Mouse (Mus musculus) neural tube, embryonic 13.5 days (tissue): ENCODE measurements around the gene Kalrn. TPM values are rescaled to one million over a fixed set of nuclear protein-coding genes. Genes with fewer than 3 reads are reported as not detected.

Experiments used
- ATAC-seq: fragments of 200-750 bp; cut with Nextera tagmentation; 2 replicates; pipeline ENCODE4 v1.8.0; 2017; ENCODE audit warnings: low read depth, mild to moderate bottlenecking, moderate TSS enrichment, moderate library complexity
- H3K27ac ChIP-seq: fragments of 300-500 bp; sonication (generic); replicated peaks from 2 replicates; pipeline ENCODE4 v1.5.1; 2015; ENCODE audit warnings: moderate library complexity, mild to moderate bottlenecking, inconsistent platforms
- H3K27me3 ChIP-seq: fragments of 300-500 bp; sonication (generic); 2 replicates; pipeline ENCODE4 v1.6.1; 2015; ENCODE audit warnings: mild to moderate bottlenecking, inconsistent platforms
- H3K36me3 ChIP-seq: fragments of 300-500 bp; sonication (generic); 2 replicates; pipeline ENCODE4 v1.6.1; 2015; ENCODE audit warnings: mild to moderate bottlenecking, inconsistent platforms
- H3K4me1 ChIP-seq: fragments of 300-500 bp; sonication (generic); replicated peaks from 2 replicates; pipeline ENCODE4 v1.6.1; 2015; ENCODE audit warnings: inconsistent platforms
- H3K4me2 ChIP-seq: fragments of 300-500 bp; sonication (generic); 2 replicates; pipeline ENCODE4 v1.6.1; 2015; ENCODE audit warnings: inconsistent platforms, mild to moderate bottlenecking, moderate library complexity
- H3K4me3 ChIP-seq: fragments of 300-500 bp; sonication (generic); 2 replicates; pipeline ENCODE4 v1.5.1; 2015; ENCODE audit warnings: mild to moderate bottlenecking, inconsistent platforms
- H3K9ac ChIP-seq: fragments of 300-500 bp; sonication (generic); 2 replicates; pipeline ENCODE4 v1.6.1; 2015; ENCODE audit warnings: moderate library complexity, mild to moderate bottlenecking, inconsistent platforms
- H3K9me3 ChIP-seq: fragments of 300-500 bp; sonication (generic); 2 replicates; pipeline ENCODE4 v1.6.1; 2016; ENCODE audit warnings: inconsistent platforms
- WGBS: fragments of 180-500 bp; shearing (Covaris S2); methylation state at CpG from one replicate; pipeline ENCODE4 v1.1.7; 2015; 5-methylcytosine and 5-hydroxymethylcytosine counted together
- polyA plus RNA-seq: library from polyadenylated mRNA; unstranded; fragments of >200 nt; fragmentation: Nextera tagmentation; extraction: Ambion mirVana; gene quantifications from 2 replicates; pipeline ENCODE4 v1.2.1, GENCODE M21; 2015

The Kalrn gene
- polyA plus RNA-seq, 1 experiment from 2014 or later: 23.9 TPM

- ATAC-seq: peak; percentile 88
- Histone ChIP-seq H3K27me3 (no peaks in the 10 kb centered on the region), H3K4me2 (no peak overlapping the region), H3K4me3 (no peak overlapping the region), H3K36me3 (no peaks in the 10 kb centered on the region), H3K27ac (peak overlapping the region; percentile 14), H3K9me3 (no peaks in the 10 kb centered on the region), H3K9ac (no peak overlapping the region), H3K4me1 (peaks cover 43% of the 10 kb centered on the region)
- WGBS: 27% methylated on average over 7 of the region's 7 CpGs
Measured at GRCm38 (mm10) chr16:34456314-34456713, 117.0 kb downstream of the Kalrn start.

- no peak for ATAC-seq
- H3K9ac ChIP-seq: no peak overlapping the region
- H3K4me1 ChIP-seq: peaks cover 56% of the 10 kb centered on the region
- H3K4me3 ChIP-seq: no peak overlapping the region
- no peak overlapping the region for H3K27ac ChIP-seq
- no peaks in the 10 kb centered on the region for H3K9me3 ChIP-seq
- H3K4me2 ChIP-seq: no peak overlapping the region
- H3K36me3 ChIP-seq: no peaks in the 10 kb centered on the region
- 62% methylated on average over 7 of the region's 7 CpGs for WGBS
- no peaks in the 10 kb centered on the region for H3K27me3 ChIP-seq
Measured at GRCm38 (mm10) chr16:34445666-34446065, 127.7 kb downstream of the Kalrn start.

- Histone ChIP-seq H3K27me3 (no peaks in the 10 kb centered on the region), H3K9me3 (no peaks in the 10 kb centered on the region), H3K4me2 (no peak overlapping the region), H3K36me3 (no peaks in the 10 kb centered on the region), H3K4me1 (peaks cover 73% of the 10 kb centered on the region), H3K9ac (no peak overlapping the region), H3K4me3 (no peak overlapping the region), H3K27ac (peak overlapping the region; percentile 81)
- 89% methylated on average over 2 of the region's 2 CpGs for WGBS
- ATAC-seq: no peak
Measured at GRCm38 (mm10) chr16:34441704-34442103, 131.6 kb downstream of the Kalrn start.

GRCm38 (mm10) chr16:34440994-34441414, 132.3 kb downstream of the Kalrn start:
- ATAC-seq: peak; percentile 78
- Histone ChIP-seq H3K27me3 (no peaks in the 10 kb centered on the region), H3K27ac (peak overlapping the region; percentile 81), H3K4me3 (no peak overlapping the region), H3K36me3 (no peaks in the 10 kb centered on the region), H3K4me2 (no peak overlapping the region), H3K9ac (no peak overlapping the region; the same call in 1 of the 2 replicates), H3K4me1 (peaks cover 67% of the 10 kb centered on the region), H3K9me3 (no peaks in the 10 kb centered on the region)
- 30% methylated on average over 4 of the region's 4 CpGs for WGBS

- peak overlapping the region; percentile 81 for H3K27ac ChIP-seq
- ATAC-seq: peak; percentile 25
- WGBS: 63% methylated on average over 8 of the region's 8 CpGs
Measured at GRCm38 (mm10) chr16:34440019-34440615, 133.2 kb downstream of the Kalrn start.

GRCm38 (mm10) chr16:34430131-34430530, 143.2 kb downstream of the Kalrn start:
- Histone ChIP-seq H3K4me3 (no peak overlapping the region), H3K27ac (no peak overlapping the region), H3K27me3 (no peaks in the 10 kb centered on the region), H3K4me2 (no peak overlapping the region), H3K9me3 (no peaks in the 10 kb centered on the region), H3K9ac (no peak overlapping the region), H3K36me3 (no peaks in the 10 kb centered on the region), H3K4me1 (peaks cover 43% of the 10 kb centered on the region)
- ATAC-seq: no peak
- 74% methylated on average over 5 of the region's 5 CpGs for WGBS

More at GRCm38 (mm10) chr16:34440019-34440615, 133.2 kb downstream of the Kalrn start:
- H3K27me3 ChIP-seq: no peaks in the 10 kb centered on the region
- H3K9me3 ChIP-seq: no peaks in the 10 kb centered on the region
- H3K4me1 ChIP-seq: peaks cover 61% of the 10 kb centered on the region
- H3K9ac ChIP-seq: no peak overlapping the region
- no peak overlapping the region for H3K4me2 ChIP-seq
- no peak overlapping the region for H3K4me3 ChIP-seq
- no peaks in the 10 kb centered on the region for H3K36me3 ChIP-seq

- H3K4me2 ChIP-seq: no peak overlapping the region
- no peak for ATAC-seq
- no peaks in the 10 kb centered on the region for H3K27me3 ChIP-seq
- peaks cover 40% of the 10 kb centered on the region for H3K4me1 ChIP-seq
- WGBS: 30% methylated on average over 5 of the region's 5 CpGs
- no peak overlapping the region for H3K27ac ChIP-seq
- no peaks in the 10 kb centered on the region for H3K9me3 ChIP-seq
- no peak overlapping the region for H3K9ac ChIP-seq
- no peak overlapping the region for H3K4me3 ChIP-seq
- H3K36me3 ChIP-seq: no peaks in the 10 kb centered on the region
Measured at GRCm38 (mm10) chr16:34427654-34428053, 145.7 kb downstream of the Kalrn start.

- no peak overlapping the region for H3K9ac ChIP-seq
- no peak overlapping the region for H3K4me3 ChIP-seq
- H3K4me1 ChIP-seq: peaks cover 61% of the 10 kb centered on the region
- 55% methylated on average over 6 of the region's 6 CpGs for WGBS
- no peaks in the 10 kb centered on the region for H3K9me3 ChIP-seq
- no peaks in the 10 kb centered on the region for H3K27me3 ChIP-seq
- ATAC-seq: no peak
- H3K36me3 ChIP-seq: no peaks in the 10 kb centered on the region
- H3K27ac ChIP-seq: 0 out of 2 replicates have a peak overlapping the region, but pooled peaks have one; percentile 9
- no peak overlapping the region for H3K4me2 ChIP-seq
Measured at GRCm38 (mm10) chr16:34421473-34421872, 151.9 kb downstream of the Kalrn start.

- ATAC-seq: no peak
- WGBS: 13% methylated on average over 3 of the region's 3 CpGs
- no peak overlapping the region for H3K4me2 ChIP-seq
- peaks cover 79% of the 10 kb centered on the region for H3K4me1 ChIP-seq
- no peak overlapping the region for H3K9ac ChIP-seq
- H3K27me3 ChIP-seq: no peaks in the 10 kb centered on the region
- no peak overlapping the region for H3K4me3 ChIP-seq
- H3K36me3 ChIP-seq: no peaks in the 10 kb centered on the region
- H3K9me3 ChIP-seq: no peaks in the 10 kb centered on the region
- peak overlapping the region; percentile 42; the same call in 1 of the 2 replicates for H3K27ac ChIP-seq
Measured at GRCm38 (mm10) chr16:34417966-34418365, 155.4 kb downstream of the Kalrn start.

GRCm38 (mm10) chr16:34417383-34417782, 155.9 kb downstream of the Kalrn start:
- Histone ChIP-seq H3K4me2 (no peak overlapping the region), H3K9ac (no peak overlapping the region), H3K9me3 (no peaks in the 10 kb centered on the region), H3K27me3 (no peaks in the 10 kb centered on the region), H3K27ac (peak overlapping the region; percentile 42; the same call in 1 of the 2 replicates), H3K36me3 (no peaks in the 10 kb centered on the region), H3K4me3 (no peak overlapping the region), H3K4me1 (peaks cover 79% of the 10 kb centered on the region)
- 49% methylated on average over 3 of the region's 3 CpGs for WGBS
- ATAC-seq: peak; percentile 54; the same call in 1 of the 2 replicates

- no peak overlapping the region for H3K4me3 ChIP-seq
- H3K9me3 ChIP-seq: no peaks in the 10 kb centered on the region
- no peaks in the 10 kb centered on the region for H3K27me3 ChIP-seq
- H3K9ac ChIP-seq: no peak overlapping the region
- 63% methylated on average over 7 of the region's 7 CpGs for WGBS
- H3K27ac ChIP-seq: peak overlapping the region; percentile 52; the same call in 1 of the 2 replicates
- H3K4me1 ChIP-seq: peaks cover 64% of the 10 kb centered on the region
- ATAC-seq: no peak
- H3K36me3 ChIP-seq: no peaks in the 10 kb centered on the region
- no peak overlapping the region for H3K4me2 ChIP-seq
Measured at GRCm38 (mm10) chr16:34414581-34414980, 158.8 kb downstream of the Kalrn start.

- Histone ChIP-seq H3K27me3 (no peaks in the 10 kb centered on the region), H3K9me3 (no peaks in the 10 kb centered on the region), H3K36me3 (no peaks in the 10 kb centered on the region), H3K9ac (0 out of 2 replicates have a peak overlapping the region, but pooled peaks have one; percentile 31), H3K27ac (peak overlapping the region; percentile 52), H3K4me3 (no peak overlapping the region), H3K4me2 (no peak overlapping the region), H3K4me1 (peaks cover 63% of the 10 kb centered on the region)
- peak; percentile 40; the same call in 1 of the 2 replicates for ATAC-seq
- WGBS: 30% methylated on average over 10 of the region's 10 CpGs
Measured at GRCm38 (mm10) chr16:34413868-34414333, 159.4 kb downstream of the Kalrn start.
